Mouse (Mus musculus) sigmoid colon, adult 10 weeks (tissue): ENCODE data around the gene Olfr1299. TPM values are rescaled to one million over a fixed set of nuclear protein-coding genes. Genes with fewer than 3 reads are reported as not detected.

Experiments used
- polyA plus RNA-seq: library from polyadenylated mRNA; stranded (reverse); fragments of 350-450 nt; fragmentation: Illumina TruSeq; extraction: RNeasy Lipid Tissue Mini Kit (QIAGEN cat#74804); gene quantifications from one replicate; pipeline ENCODE4 v1.2.3, GENCODE M21; 2014; ENCODE audit warnings: low read depth, low replicate concordance

The Olfr1299 gene
- polyA plus RNA-seq, result not detected

GRCm38 (mm10) chr2:111661119-111661518, at the start of gene Olfr1299:
Olfr1299 (plus strand) TSS chr2:111661419.

GRCm38 (mm10) chr2:111626397-111626796, 34.8 kb upstream of the Olfr1299 start, which contains the start of gene Olfr1297:
Olfr1297 (minus strand) TSS chr2:111626497.

GRCm38 (mm10) chr2:111649101-111649500, 12.1 kb upstream of the Olfr1299 start, which contains the start of gene Olfr1298:
Olfr1298 (minus strand) TSS chr2:111649201.

Other genes with a start within 250 kb of the Olfr1299 start
- not detected for gene Olfr1286, start 238.3 kb upstream of the Olfr1299 start, polyA plus RNA-seq
- not detected for gene Olfr1287, start 212.3 kb upstream of the Olfr1299 start, polyA plus RNA-seq
- not detected for gene Olfr1288, start 187.3 kb upstream of the Olfr1299 start, polyA plus RNA-seq
- not detected for gene Olfr1289, start 180.6 kb upstream of the Olfr1299 start, polyA plus RNA-seq
- not detected for gene Olfr1290, start 167.6 kb upstream of the Olfr1299 start, polyA plus RNA-seq
- not detected for gene Olfr1291-ps1, start 164.2 kb upstream of the Olfr1299 start, polyA plus RNA-seq
- not detected for gene Olfr1293-ps, start 136.2 kb upstream of the Olfr1299 start, polyA plus RNA-seq
- gene Olfr1294, start 121.1 kb upstream of the Olfr1299 start, polyA plus RNA-seq, result not detected
- not detected for gene Olfr1295, start 91.7 kb upstream of the Olfr1299 start, polyA plus RNA-seq
- gene Olfr1297, start 34.9 kb upstream of the Olfr1299 start, polyA plus RNA-seq, result not detected
- not detected for gene Olfr1298, start 12.2 kb upstream of the Olfr1299 start, polyA plus RNA-seq
- gene Olfr1301, start 89.6 kb downstream of the Olfr1299 start, polyA plus RNA-seq, result not detected
- not detected for gene Olfr1302, start 116.0 kb downstream of the Olfr1299 start, polyA plus RNA-seq
- gene Olfr1303, start 158.9 kb downstream of the Olfr1299 start, polyA plus RNA-seq, result not detected
- not detected for gene Olfr1305, start 215.7 kb downstream of the Olfr1299 start, polyA plus RNA-seq